Mouse (Mus musculus): ENCODE data around the gene Mrps21. TPM values are rescaled to one million over a fixed set of nuclear protein-coding genes. Genes with fewer than 3 reads are reported as not detected.
A peak's percentile ranks its signal among the peaks of the same experiment; 100 is the strongest.
"Not testable (repeated sequence)": the region's sequence is repeated elsewhere in the genome, so short reads cannot be mapped to it uniquely, and the experiment has no call there.

Mrps21 gene
- 100 to 1,000 TPM; 289 to 304 TPM for total RNA-seq (2021)
- long read RNA-seq, experiment 1, transcript Mrps21-201 (3 exons, 488 nt), result major isoform, 525 of 583 reads
- long read RNA-seq, experiment 1, transcript Mrps21-202 (2 exons, 405 nt), result minor isoform, 48 of 583 reads
- long read RNA-seq, experiment 1, partial matches to known transcripts, result 1 of 583 reads
- long read RNA-seq, experiment 1, other reads (novel, unspliced or antisense), result 9 of 583 reads
- long read RNA-seq, experiment 2, transcript Mrps21-201 (3 exons, 488 nt), result major isoform, 602 of 687 reads
- long read RNA-seq, experiment 2, transcript Mrps21-202 (2 exons, 405 nt), result minor isoform, 66 of 687 reads
- long read RNA-seq, experiment 2, partial matches to known transcripts, result 1 of 687 reads
- long read RNA-seq, experiment 2, other reads (novel, unspliced or antisense), result 18 of 687 reads

- peak; percentile 73 to 79 for DNase-seq
- intact Hi-C loops (cut with DNase I), result no loop called here
Measured at GRCm38 (mm10) chr3:95871392-95871867, at the start of gene Mrps21. Gene Mrps21 (minus strand): TSS chr3:95871519.

- intact Hi-C loops (cut with DNase I); DNase-seq: not testable (repeated sequence)
Measured at GRCm38 (mm10) chr3:95920532-95920931, 49.2 kb upstream of the Mrps21 start.

- DNase-seq, result no peak
- intact Hi-C loops (cut with DNase I), result no loop called here
Measured at GRCm38 (mm10) chr3:95916760-95917159, 45.4 kb upstream of the Mrps21 start.

DNA sequence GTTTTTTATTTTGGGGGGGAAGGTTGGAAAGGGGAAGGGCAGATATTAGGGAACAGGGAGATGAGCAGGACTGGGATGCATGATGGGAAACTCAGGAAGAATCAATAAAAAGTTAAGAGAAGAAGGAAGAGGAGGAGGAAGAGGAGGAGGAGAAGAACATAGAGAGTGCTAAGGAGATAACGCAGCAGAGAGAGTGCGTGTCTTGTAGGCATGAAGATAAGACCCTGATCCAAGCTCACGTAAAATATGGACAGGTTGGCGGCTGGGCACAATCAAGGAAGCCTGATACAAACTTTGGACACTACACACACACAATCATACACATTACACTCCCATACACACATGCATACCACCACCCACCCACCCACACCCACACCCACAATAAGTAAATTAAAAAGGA lies 43.4 kb upstream of the Mrps21 start:
- intact Hi-C loops (cut with DNase I), result no loop called here
- DNase-seq, result no peak

GRCm38 (mm10) chr3:95907613-95908012 lies 36.3 kb upstream of the Mrps21 start:
- DNase-seq, result no peak

DNA sequence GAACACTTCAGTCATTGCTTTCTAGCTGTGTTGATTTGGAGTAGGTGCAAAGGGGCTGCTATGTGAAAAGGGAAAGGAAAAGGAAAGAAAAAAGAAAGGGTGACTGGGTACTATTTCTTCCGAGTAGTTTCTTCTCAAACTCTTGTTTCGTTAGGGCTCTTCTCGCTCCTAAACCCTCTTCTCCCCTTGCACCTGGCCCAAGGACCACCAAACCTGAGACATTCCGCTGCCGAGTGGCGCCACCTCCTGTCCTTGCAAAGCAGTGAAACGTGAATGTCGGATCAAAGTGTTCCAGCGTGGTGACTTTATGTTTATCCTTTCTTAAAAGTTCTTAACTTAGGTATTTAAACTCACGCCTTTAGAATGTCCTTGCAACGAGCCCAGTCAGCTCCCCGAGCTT lies 35.5 kb upstream of the Mrps21 start:
- DNase-seq, result peak in 1 of 2 experiments; percentile 16
- intact Hi-C loops (cut with DNase I), result loop anchor here (1.0 to 2.0 kb wide), 2 partner anchors 24 to 46 kb away; no protein-coding TSS in a partner anchor

More at GRCm38 (mm10) chr3:95907613-95908012, 36.3 kb upstream of the Mrps21 start:
- intact Hi-C loops (cut with DNase I), result loop anchor here (2.0 kb wide), 1 partner anchor 47 kb away; no protein-coding TSS in a partner anchor

- intact Hi-C loops (cut with DNase I), result loop anchor here (1.0 to 2.0 kb wide), 2 partner anchors 23 to 45 kb away; no protein-coding TSS in a partner anchor
- peak in 1 of 2 experiments; percentile 45 for DNase-seq
Measured at GRCm38 (mm10) chr3:95905940-95906492, 34.7 kb upstream of the Mrps21 start.

GRCm38 (mm10) chr3:95905146-95905939 lies 34.0 kb upstream of the Mrps21 start:
- intact Hi-C loops (cut with DNase I), result no loop called here
- peak in 1 of 2 experiments; percentile 36 for DNase-seq

GRCm38 (mm10) chr3:95904568-95904967 lies 33.2 kb upstream of the Mrps21 start, which contains the start of gene Car14:
Gene Car14 (minus strand): TSS chr3:95904691.
- intact Hi-C loops (cut with DNase I), result no loop called here

GRCm38 (mm10) chr3:95903753-95904502 lies 32.6 kb upstream of the Mrps21 start:
- intact Hi-C loops (cut with DNase I), result no loop called here
- DNase-seq, result no peak

More at GRCm38 (mm10) chr3:95904568-95904967, 33.2 kb upstream of the Mrps21 start, which contains the start of gene Car14:
- DNase-seq, result peak; percentile 30 to 46

DNA sequence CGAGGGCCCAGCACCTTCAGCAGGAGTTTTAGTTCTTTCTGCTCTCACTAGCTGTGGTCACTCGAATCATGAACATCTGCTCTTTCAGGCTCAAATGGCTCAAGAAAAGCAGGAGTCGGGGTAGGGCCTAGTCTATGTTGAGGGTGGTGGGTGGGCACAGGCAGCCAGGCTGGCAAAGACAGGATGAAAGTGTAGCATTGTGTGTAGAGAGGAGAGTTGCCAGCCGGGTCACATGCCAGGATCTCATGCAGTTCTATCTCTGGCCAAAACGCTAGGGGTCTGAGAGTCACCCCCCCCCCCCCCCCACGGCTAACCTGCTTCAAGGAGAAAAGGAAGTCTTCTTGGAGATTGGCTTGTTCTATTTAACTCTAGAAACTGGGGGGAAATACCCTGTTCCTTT lies 31.3 kb upstream of the Mrps21 start:
- no peak for DNase-seq
- intact Hi-C loops (cut with DNase I), result no loop called here

GRCm38 (mm10) chr3:95902373-95902625 lies 31.0 kb upstream of the Mrps21 start:
- no peak for DNase-seq
- intact Hi-C loops (cut with DNase I), result no loop called here

DNA sequence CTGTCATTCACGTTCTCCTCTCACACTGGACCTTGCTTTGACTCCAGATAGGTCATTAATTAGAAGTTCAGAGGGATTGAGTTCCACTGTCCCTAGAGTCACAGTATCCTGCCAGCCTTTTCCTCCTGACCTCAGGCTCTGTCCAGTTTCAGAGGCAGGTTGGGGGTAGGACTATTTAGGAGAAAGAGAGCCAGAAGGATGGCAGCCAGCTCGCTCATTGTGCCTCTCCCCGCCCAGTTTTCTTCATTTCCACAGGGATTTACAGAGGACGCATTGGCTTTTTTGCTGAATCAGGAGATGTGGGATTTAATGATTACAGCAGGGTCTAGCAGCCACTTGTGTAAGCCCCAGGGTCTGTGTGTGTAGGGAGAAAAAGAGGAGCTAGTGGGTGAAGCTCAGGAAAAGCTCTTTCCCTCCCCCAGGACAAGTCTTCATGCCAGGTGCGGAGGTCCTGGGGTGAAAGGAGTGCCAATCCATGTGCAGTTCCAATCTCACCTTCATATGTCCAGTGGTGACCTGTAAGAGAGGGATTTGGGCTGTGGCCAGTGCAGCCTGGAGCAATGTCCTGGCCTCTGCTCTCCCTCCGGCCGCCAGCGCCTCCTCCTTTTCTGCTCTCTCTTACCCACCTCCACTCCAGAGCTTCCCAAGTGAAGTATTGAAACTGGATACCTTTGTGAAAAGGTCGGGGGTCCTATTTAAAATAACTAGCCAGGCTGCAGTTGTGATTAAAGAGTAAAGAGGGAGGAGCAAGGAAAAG lies 30.5 kb upstream of the Mrps21 start:
- DNase-seq, result peak in 1 of 2 experiments; percentile 27
- intact Hi-C loops (cut with DNase I), result no loop called here

DNA sequence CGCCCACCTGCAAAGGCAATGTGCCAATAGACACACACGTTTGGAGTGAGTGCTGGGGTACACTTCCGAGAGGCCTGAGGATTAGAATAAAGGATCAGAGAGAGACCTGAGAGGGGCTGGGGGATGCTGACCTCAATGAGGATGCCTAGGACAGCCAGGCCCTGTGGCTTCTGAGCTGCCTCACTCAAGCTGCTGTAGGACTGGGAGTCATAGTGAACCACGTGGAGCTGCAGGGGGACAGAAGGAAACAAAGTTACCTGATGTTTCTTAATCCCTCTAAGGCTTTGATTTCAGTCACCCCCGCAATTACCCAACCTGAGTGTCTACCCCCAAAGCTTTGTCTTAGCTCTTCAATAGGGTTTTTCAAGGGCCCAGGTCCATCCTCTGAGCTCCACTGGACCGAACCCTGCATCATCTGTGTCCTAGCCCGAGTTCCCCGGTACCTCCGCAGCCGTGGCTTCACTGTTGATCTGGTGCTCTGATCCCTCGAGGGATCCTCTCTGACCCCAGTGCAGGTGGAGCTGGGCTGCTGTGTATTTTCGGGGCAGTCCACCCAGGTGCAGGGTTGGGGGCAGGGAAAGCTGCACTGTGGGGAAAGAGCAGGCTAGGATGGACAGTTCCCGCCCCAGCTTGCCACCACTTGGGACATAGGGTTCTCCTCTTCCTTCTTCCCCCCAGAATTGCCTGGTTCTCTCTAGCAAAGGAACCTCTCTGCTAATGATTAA lies 28.6 kb upstream of the Mrps21 start:
- DNase-seq, result no peak
- intact Hi-C loops (cut with DNase I), result no loop called here

DNA sequence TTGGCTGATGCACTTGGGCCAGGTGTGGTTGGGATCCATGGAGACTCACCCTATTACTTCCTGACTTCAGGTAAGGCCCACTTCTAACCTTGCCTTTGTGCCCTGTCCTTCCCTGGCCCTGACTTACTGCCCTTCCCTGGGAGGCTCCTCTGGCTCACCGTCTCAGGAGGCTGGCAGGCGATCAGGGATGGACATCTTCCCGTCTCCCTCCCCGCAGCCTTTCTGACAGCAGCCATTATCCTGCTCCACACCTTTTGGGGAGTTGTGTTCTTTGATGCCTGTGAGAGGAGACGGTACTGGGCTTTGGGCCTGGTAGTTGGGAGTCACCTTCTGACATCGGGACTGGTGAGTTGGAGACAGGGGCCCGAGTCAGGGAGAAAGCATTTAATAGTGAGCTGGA lies 24.2 kb upstream of the Mrps21 start:
- DNase-seq; intact Hi-C loops (cut with DNase I): not testable (repeated sequence)

- intact Hi-C loops (cut with DNase I), result no loop called here
- peak in 1 of 2 experiments; percentile 34 for DNase-seq
Measured at GRCm38 (mm10) chr3:95894317-95895160, 23.2 kb upstream of the Mrps21 start.

- peak; percentile 87 to 96 for DNase-seq
- intact Hi-C loops (cut with DNase I), result not testable (repeated sequence)
Measured at GRCm38 (mm10) chr3:95893606-95894316, 22.4 kb upstream of the Mrps21 start, which contains the start of gene Aph1a. Gene Aph1a (plus strand): TSS chr3:95893969.
